Mouse (Mus musculus) small intestine, adult 2 months (tissue): ENCODE measurements around the gene Cep63.

ENCODE experiments used
- CTCF ChIP-seq: fragments of 200-500 bp; IDR thresholded peaks from 2 replicates; pipeline ENCODE4 v1.5.1; 2012; ENCODE audit warnings: low read depth, mild to moderate bottlenecking, control low read depth, inconsistent platforms, low read length, moderate library complexity, mixed read lengths; ENCODE audit not compliant: insufficient replicate concordance, insufficient read length; ENCODE audit errors: extremely low read depth
- POLR2A ChIP-seq: fragments of 200-500 bp; IDR thresholded peaks from 2 replicates; pipeline ENCODE4 v1.6.1; 2012; ENCODE audit warnings: low read depth, mild to moderate bottlenecking, control low read depth, inconsistent platforms, low read length, moderate library complexity

DNA sequence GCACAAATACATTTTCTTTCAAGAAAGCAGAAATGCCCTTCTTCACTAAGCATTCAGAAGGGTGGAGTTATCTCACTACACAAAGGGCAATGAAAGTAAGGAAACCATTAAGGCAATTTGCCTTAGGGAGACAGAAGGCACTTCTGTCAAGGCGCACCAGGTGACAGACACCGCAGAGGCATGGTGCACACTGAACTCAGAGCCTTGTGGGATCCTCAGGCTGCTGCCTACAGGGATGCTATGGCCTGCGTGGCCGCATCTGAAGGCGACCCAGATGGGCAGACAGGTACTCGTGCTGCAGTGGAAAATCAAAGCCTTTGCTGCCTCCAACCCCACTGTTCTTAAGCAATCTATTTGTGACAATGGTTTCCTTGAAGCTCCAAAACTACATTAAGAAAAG, 21.2 kb downstream of the Cep63 start:
- TF ChIP-seq CTCF (no peak), POLR2A (no peak)
